Mouse (Mus musculus) adrenal gland, adult 18-20 months (tissue): ENCODE measurements at regions not wholly inside any gene's neighbourhood (a gene's known extent, or its start where the extent isn't known, plus 50 kb on each side); places are given as distances from the start of the nearest gene placed in this dataset.

Experiments used
- DNase-seq, 2 experiments: peaks; one replicate each; pipeline ENCODE4 v3.0.0; 2021 to 2022; ENCODE audit warnings: low spot score in 2 of 2

GRCm38 (mm10) chr1:52397460-52397859 is 103.0 kb downstream of the Nab1 start:
- no peak for DNase-seq

- DNase-seq, result no peak
Measured at GRCm38 (mm10) chr1:52392933-52393332, 107.5 kb downstream of the Nab1 start.

- DNase-seq, result no peak
Measured at GRCm38 (mm10) chr1:52388836-52389235, 111.6 kb downstream of the Nab1 start.

- DNase-seq, result no peak
Measured at GRCm38 (mm10) chr1:52388118-52388517, 112.4 kb downstream of the Nab1 start.

- DNase-seq, result no peak
Measured at GRCm38 (mm10) chr1:52387062-52387461, 113.4 kb downstream of the Nab1 start.

- DNase-seq, result no peak
Measured at GRCm38 (mm10) chr1:52375320-52375719, 125.2 kb downstream of the Nab1 start.

GRCm38 (mm10) chr1:52374666-52375065 is 125.8 kb downstream of the Nab1 start:
- no peak for DNase-seq

DNA sequence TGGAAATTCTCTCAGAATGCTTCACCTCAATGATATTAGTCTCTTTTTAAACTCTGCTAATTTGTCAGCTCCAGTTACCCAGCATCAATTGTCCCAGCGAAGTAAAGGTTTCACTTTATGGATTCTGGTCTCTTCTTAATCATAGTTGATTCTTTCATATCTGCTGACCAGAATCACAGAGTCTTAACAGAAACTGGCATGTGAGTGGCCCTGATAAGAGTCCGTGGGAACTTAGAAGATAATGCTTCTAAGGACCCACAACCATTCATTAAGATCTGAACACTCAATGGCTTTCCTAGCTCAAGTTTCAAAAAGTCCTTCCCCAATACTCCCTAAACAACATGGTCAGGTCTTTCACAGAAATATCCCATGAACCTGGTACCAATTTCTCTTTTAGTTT is 126.7 kb downstream of the Nab1 start:
- no peak for DNase-seq

- peak in 1 of 2 experiments; percentile 34 for DNase-seq
Measured at GRCm38 (mm10) chr1:52366386-52366785, 133.4 kb upstream of the Gls start.

DNA sequence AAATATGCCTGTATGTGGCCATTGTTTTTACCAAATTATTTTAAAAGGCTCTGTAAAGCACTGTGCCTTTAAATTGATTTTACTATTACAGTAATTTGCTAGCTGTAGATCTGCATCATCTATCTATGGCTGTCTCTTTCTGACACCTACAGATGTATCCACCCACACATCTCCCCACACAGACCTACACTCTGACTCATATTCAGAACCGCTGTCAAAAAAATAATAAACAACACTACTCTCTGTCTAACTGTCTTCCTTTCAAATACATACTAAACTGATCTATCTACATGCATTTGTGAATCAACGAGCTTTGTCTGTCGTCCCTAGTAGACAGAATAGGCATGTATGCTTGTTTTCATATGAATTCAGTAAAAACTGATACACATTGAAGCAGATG is 130.6 kb upstream of the Gls start:
- no peak for DNase-seq

- no peak for DNase-seq
Measured at GRCm38 (mm10) chr1:52362976-52363375, 129.9 kb upstream of the Gls start.

DNA sequence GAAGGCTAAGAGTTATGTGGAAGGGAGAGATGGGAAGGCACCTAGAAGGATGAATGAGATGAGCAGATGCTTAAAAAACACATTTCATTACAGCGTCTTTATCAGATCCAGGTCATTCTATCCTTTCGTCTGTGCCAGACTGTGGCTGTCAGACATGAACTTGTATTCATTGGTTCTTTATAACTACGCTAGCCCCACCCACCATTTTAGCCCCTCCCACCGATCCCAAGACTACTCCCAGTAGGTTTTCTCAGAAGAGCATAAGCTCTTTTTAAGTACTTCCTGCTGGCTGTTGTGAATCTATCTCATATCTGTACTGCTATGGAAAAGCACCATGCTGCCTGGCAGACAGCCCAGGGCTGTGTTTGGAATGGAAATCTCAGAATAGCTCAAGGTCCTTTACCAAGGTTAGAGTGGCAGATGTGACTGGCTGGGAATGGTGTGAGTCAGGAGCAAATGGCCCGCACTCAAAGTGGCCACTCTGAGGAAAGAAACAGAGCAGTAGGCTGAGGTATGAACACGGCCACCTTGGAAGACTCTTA is 121.1 kb upstream of the Gls start:
- peak; percentile 64 to 79 for DNase-seq

DNA sequence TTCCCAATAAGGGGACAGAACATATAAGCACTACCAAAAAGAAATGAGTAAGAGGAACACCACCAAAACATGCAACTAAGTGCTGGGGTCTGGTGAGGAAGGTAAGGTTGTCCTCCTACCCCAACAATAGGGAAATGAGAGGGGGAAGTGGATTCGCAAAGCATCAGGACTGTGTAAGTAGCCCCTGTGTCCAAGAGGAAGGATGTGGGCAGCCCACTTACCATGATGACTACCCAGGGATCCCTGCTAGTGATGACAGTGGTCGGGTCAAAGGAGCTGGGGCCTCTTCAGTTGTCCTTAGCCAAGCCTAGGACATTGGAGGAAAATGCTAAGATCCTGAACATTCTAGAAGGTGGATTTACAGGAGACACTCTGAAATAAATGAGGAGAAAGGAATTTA is 109.1 kb upstream of the Gls start:
- no peak for DNase-seq

DNA sequence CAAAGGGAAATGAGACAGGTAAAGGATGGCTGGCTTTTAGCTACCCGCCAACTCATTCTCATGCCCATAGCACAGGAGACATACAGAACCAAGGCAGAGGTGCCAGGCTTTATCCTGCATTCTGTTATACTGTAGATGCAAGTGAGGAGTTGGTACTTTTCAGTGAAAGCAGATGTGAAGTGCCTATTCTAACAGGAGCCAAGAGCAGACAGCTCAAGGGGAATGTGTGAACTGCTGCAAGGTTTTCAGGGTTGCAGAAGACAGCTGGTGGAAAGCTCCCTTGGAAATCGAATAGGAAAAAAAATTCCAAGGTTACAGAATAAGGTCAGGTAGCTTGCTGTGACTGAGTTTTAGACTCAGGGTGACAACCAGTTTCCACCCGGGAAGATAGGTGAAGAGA is 105.7 kb upstream of the Gls start:
- DNase-seq, result no peak

GRCm38 (mm10) chr1:52338243-52338642 is 105.2 kb upstream of the Gls start:
- no peak for DNase-seq

GRCm38 (mm10) chr1:52336696-52337095 is 103.7 kb upstream of the Gls start:
- no peak for DNase-seq

GRCm38 (mm10) chr1:52332013-52332412 is 99.0 kb upstream of the Gls start:
- DNase-seq, result no peak

DNA sequence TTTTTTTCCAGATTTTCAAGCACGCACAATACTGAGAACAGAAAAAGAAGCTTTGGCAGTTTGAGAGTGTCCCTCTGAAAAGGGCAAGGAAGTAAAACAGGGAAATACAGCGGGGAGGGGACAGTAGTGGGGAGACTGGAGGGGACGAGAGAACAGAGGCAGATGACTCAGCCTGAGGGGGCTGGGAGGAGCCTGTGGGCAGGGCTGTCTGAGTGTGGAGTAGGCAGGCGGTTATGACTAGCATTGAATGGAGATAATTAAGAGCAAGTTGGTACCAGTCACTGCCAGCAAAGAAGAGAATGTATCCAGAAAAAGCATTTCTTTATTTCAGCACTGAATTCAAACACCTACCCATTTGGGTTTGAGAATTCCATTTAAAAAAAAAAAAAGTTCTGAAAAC is 98.4 kb upstream of the Gls start:
- DNase-seq, result peak in 1 of 2 experiments; percentile 42

DNA sequence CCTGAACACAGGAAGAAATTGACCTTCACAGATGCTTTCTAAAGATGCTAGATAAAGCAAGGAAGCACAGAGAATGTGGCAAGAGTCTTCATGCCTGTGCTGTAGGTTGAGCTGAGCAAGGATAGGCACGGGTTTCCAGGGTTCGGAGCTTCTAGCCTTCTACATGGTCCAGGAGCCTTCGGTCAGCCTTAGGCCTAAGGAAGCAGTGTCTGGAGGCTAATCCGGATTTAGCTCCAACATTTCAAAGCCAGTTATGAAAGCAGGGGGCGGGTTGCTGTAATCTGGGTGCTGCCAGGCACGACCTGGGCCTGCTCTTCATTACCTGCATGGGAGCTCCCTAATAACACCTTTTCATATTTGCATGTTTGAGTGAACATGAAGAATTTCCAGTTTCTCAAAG is 97.5 kb upstream of the Gls start:
- no peak for DNase-seq

- no peak for DNase-seq
Measured at GRCm38 (mm10) chr1:52328507-52328906, 95.5 kb upstream of the Gls start.

GRCm38 (mm10) chr1:52324356-52324755 is 91.3 kb upstream of the Gls start:
- DNase-seq, result no peak

GRCm38 (mm10) chr1:52312076-52312633 is 79.1 kb upstream of the Gls start:
- DNase-seq, result no peak

GRCm38 (mm10) chr1:52306892-52307291 is 73.9 kb upstream of the Gls start:
- no peak for DNase-seq
